Mouse (Mus musculus): ENCODE measurements around the gene Il20. TPM values are rescaled to one million over a fixed set of nuclear protein-coding genes. Genes with fewer than 3 reads are reported as not detected.

Gene Il20
- not detected for polyA plus RNA-seq (2014; fragmentation: Illumina TruSeq; extraction: RNeasy Lipid Tissue Mini Kit (QIAGEN cat#74804); ENCODE audit: low read depth, low replicate concordance)

GRCm38 (mm10) chr1:130911401-130912010 is at the start of gene Il20:
Gene Il20, minus strand, starts transcription at chr1:130911451.

GRCm38 (mm10) chr1:130940065-130940687 is 28.9 kb upstream of the Il20 start, which contains the start of gene Il19:
Gene Il19, minus strand, starts transcription at chr1:130940115.

GRCm38 (mm10) chr1:130887354-130887753 is 23.9 kb downstream of the Il20 start, which contains the start of gene Il24:
Gene Il24, minus strand, starts transcription at chr1:130887454.

GRCm38 (mm10) chr1:130865541-130866221 is 45.6 kb downstream of the Il20 start, which contains the start of gene Fcmr:
Gene Fcmr, plus strand, starts transcription at chr1:130865669.

Other genes starting within 250 kb of the Il20 start
- not detected for gene C4bp, start 249.8 kb downstream of the Il20 start, polyA plus RNA-seq (2014; fragmentation: Illumina TruSeq; extraction: RNeasy Lipid Tissue Mini Kit (QIAGEN cat#74804); ENCODE audit: low read depth, low replicate concordance)
- gene Gm29427, start 195.7 kb downstream of the Il20 start, polyA plus RNA-seq (2014; fragmentation: Illumina TruSeq; extraction: RNeasy Lipid Tissue Mini Kit (QIAGEN cat#74804); ENCODE audit: low read depth, low replicate concordance) = not detected
- 11.8 TPM for gene Yod1, start 194.1 kb downstream of the Il20 start, polyA plus RNA-seq (2014; fragmentation: Illumina TruSeq; extraction: RNeasy Lipid Tissue Mini Kit (QIAGEN cat#74804); ENCODE audit: low read depth, low replicate concordance)
- gene Pfkfb2, start 182.2 kb downstream of the Il20 start, polyA plus RNA-seq (2014; fragmentation: Illumina TruSeq; extraction: RNeasy Lipid Tissue Mini Kit (QIAGEN cat#74804); ENCODE audit: low read depth, low replicate concordance) = 19.6 TPM
- gene AA986860, start 179.5 kb downstream of the Il20 start, polyA plus RNA-seq (2014; fragmentation: Illumina TruSeq; extraction: RNeasy Lipid Tissue Mini Kit (QIAGEN cat#74804); ENCODE audit: low read depth, low replicate concordance) = 5.7 TPM
- gene Fcamr, start 110.5 kb downstream of the Il20 start, polyA plus RNA-seq (2014; fragmentation: Illumina TruSeq; extraction: RNeasy Lipid Tissue Mini Kit (QIAGEN cat#74804); ENCODE audit: low read depth, low replicate concordance) = 0.77 TPM
- gene Pigr, start 84.8 kb downstream of the Il20 start, polyA plus RNA-seq (2014; fragmentation: Illumina TruSeq; extraction: RNeasy Lipid Tissue Mini Kit (QIAGEN cat#74804); ENCODE audit: low read depth, low replicate concordance) = 28.2 TPM
- gene Fcmr, start 45.8 kb downstream of the Il20 start, polyA plus RNA-seq (2014; fragmentation: Illumina TruSeq; extraction: RNeasy Lipid Tissue Mini Kit (QIAGEN cat#74804); ENCODE audit: low read depth, low replicate concordance) = 2.7 TPM
- gene Il24, start 24.0 kb downstream of the Il20 start, polyA plus RNA-seq (2014; fragmentation: Illumina TruSeq; extraction: RNeasy Lipid Tissue Mini Kit (QIAGEN cat#74804); ENCODE audit: low read depth, low replicate concordance) = not detected
- not detected for gene Il19, start 28.7 kb upstream of the Il20 start, polyA plus RNA-seq (2014; fragmentation: Illumina TruSeq; extraction: RNeasy Lipid Tissue Mini Kit (QIAGEN cat#74804); ENCODE audit: low read depth, low replicate concordance)
- gene Il10, start 108.4 kb upstream of the Il20 start, polyA plus RNA-seq (2014; fragmentation: Illumina TruSeq; extraction: RNeasy Lipid Tissue Mini Kit (QIAGEN cat#74804); ENCODE audit: low read depth, low replicate concordance) = not detected
- gene Mapkapk2, start 186.4 kb upstream of the Il20 start, polyA plus RNA-seq (2014; fragmentation: Illumina TruSeq; extraction: RNeasy Lipid Tissue Mini Kit (QIAGEN cat#74804); ENCODE audit: low read depth, low replicate concordance) = 32.0 TPM
- gene Dyrk3, start 226.9 kb upstream of the Il20 start, polyA plus RNA-seq (2014; fragmentation: Illumina TruSeq; extraction: RNeasy Lipid Tissue Mini Kit (QIAGEN cat#74804); ENCODE audit: low read depth, low replicate concordance) = 0.89 TPM
- gene Eif2d, start 241.7 kb upstream of the Il20 start, polyA plus RNA-seq (2014; fragmentation: Illumina TruSeq; extraction: RNeasy Lipid Tissue Mini Kit (QIAGEN cat#74804); ENCODE audit: low read depth, low replicate concordance) = 21.7 TPM

Measured in kidney, adult 10 weeks (tissue).